Mouse (Mus musculus) kidney, postnatal 36 days (tissue): ENCODE results near the gene Odf3l2.

ENCODE experiments used
- DNase-seq, 2 experiments: peaks; one replicate each; pipeline ENCODE4 v3.0.0; 2021 to 2022; ENCODE audit warnings: mixed read lengths in 2 of 2

Odf3l2 gene

GRCm38 (mm10) chr10:79670071-79670888 is 24.7 kb upstream of the Odf3l2 start:
- no peak for DNase-seq

- peak; percentile 65 to 88 for DNase-seq
These were observed 24.1 kb upstream of the Odf3l2 start for GRCm38 (mm10) chr10:79669576-79670057.

- peak; percentile 91 to 92 for DNase-seq
These were observed 23.4 kb upstream of the Odf3l2 start, which contains the start of gene Tpgs1 for GRCm38 (mm10) chr10:79668771-79669575. TSS of gene Tpgs1 (plus strand) at chr10:79669369.

- DNase-seq, result no peak
These were observed 22.5 kb upstream of the Odf3l2 start for GRCm38 (mm10) chr10:79668076-79668475.

GRCm38 (mm10) chr10:79666493-79666892 is 21.0 kb upstream of the Odf3l2 start:
- no peak for DNase-seq

- DNase-seq, result no peak
These were observed 19.5 kb upstream of the Odf3l2 start for GRCm38 (mm10) chr10:79665051-79665450.

- peak; percentile 61 to 88 for DNase-seq
These were observed 18.7 kb upstream of the Odf3l2 start, which contains the start of gene Madcam1 for GRCm38 (mm10) chr10:79664131-79664665. TSS of gene Madcam1 (plus strand) at chr10:79664559.

GRCm38 (mm10) chr10:79661861-79662260 is 16.3 kb upstream of the Odf3l2 start:
- no peak for DNase-seq

- peak in 1 of 2 experiments; percentile 36 for DNase-seq
These were observed 14.8 kb upstream of the Odf3l2 start for GRCm38 (mm10) chr10:79660298-79660697.

GRCm38 (mm10) chr10:79658829-79659228 is 13.3 kb upstream of the Odf3l2 start:
- DNase-seq, result peak in 1 of 2 experiments; percentile 57

GRCm38 (mm10) chr10:79654946-79655395 is 9.4 kb upstream of the Odf3l2 start:
- DNase-seq, result no peak

GRCm38 (mm10) chr10:79652789-79653188 is 7.3 kb upstream of the Odf3l2 start:
- no peak for DNase-seq

GRCm38 (mm10) chr10:79649070-79649751 is 3.7 kb upstream of the Odf3l2 start:
- DNase-seq, result peak; percentile 60 to 87

GRCm38 (mm10) chr10:79638486-79639204 is 6.9 kb downstream of the Odf3l2 start:
- peak in 1 of 2 experiments; percentile 16 for DNase-seq

- DNase-seq, result peak in 1 of 2 experiments; percentile 13
These were observed 8.1 kb downstream of the Odf3l2 start, which contains the start of gene Shc2 for GRCm38 (mm10) chr10:79637128-79638110. TSS of gene Shc2 (minus strand) at chr10:79637918.

GRCm38 (mm10) chr10:79636287-79636686 is 9.3 kb downstream of the Odf3l2 start:
- no peak for DNase-seq

- no peak for DNase-seq
These were observed 12.3 kb downstream of the Odf3l2 start for GRCm38 (mm10) chr10:79633006-79633777.

- DNase-seq, result no peak
These were observed 14.1 kb downstream of the Odf3l2 start for GRCm38 (mm10) chr10:79631432-79631831.

GRCm38 (mm10) chr10:79628377-79628776 is 17.2 kb downstream of the Odf3l2 start:
- no peak for DNase-seq
